Mouse (Mus musculus): ENCODE data around the gene Lefty2. TPM values are rescaled to one million over a fixed set of nuclear protein-coding genes. Genes with fewer than 3 reads are reported as not detected.
"Not testable (repeated sequence)": the region's sequence is repeated elsewhere in the genome, so short reads cannot be mapped to it uniquely, and the experiment has no call there.

Lefty2 gene
- polyA plus RNA-seq, 1 experiment from 2014 or later: 0.16 TPM

GRCm38 (mm10) chr1:180934467-180935419, 41.8 kb downstream of the Lefty2 start, which contains the start of gene Lefty1:
TSS of gene Lefty1 (plus strand) at chr1:180935022.
- WGBS: 21% methylated on average over 21 of the region's 21 CpGs
- H3K27me3 ChIP-seq (replicated peaks; ENCODE audit: insufficient read depth, low read length): peaks cover 7% of the 10 kb centered on the region; the same call in 1 of the 2 replicates

DNA sequence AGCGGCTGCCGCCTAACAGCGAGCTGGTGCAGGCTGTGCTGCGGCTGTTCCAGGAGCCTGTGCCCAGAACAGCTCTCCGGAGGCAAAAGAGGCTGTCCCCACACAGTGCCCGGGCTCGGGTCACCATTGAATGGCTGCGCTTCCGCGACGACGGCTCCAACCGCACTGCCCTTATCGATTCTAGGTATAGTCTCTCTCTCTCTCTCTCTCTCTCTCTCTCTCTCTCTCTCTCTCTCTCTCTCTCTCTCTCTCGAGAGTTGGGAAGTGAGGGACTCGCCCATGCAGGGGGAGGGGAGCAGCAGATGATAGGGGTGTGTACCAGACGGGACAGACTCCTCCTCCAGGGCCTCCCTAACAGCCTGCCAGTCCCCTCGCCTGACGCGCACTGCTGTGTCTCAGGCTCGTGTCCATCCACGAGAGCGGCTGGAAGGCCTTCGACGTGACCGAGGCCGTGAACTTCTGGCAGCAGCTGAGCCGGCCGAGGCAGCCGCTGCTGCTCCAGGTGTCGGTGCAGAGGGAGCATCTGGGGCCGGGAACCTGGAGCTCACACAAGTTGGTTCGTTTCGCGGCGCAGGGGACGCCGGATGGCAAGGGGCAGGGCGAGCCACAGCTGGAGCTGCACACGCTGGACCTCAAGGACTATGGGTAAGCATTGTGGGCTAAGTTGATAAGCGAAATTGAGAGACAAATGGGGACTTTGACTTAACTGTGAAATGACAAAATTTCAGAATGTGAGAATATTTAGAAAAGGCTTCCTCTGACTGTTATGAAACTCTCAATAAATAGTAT, 43.9 kb downstream of the Lefty2 start:
- peak; percentile 71 for DNase-seq (ENCODE audit: low spot score)
- not testable (repeated sequence) for H3K27me3 ChIP-seq (replicated peaks; ENCODE audit: insufficient read depth, low read length); H3K4me1 ChIP-seq (ENCODE audit: insufficient read depth, low read depth, low read length); H3K9me3 ChIP-seq (ENCODE audit: low read length); H3K36me3 ChIP-seq (ENCODE audit: insufficient read depth, low read length); H3K9ac ChIP-seq (replicated peaks; ENCODE audit: low read depth); H3K27ac ChIP-seq (ENCODE audit: low read length)
- Histone ChIP-seq H3K4me2 (replicated peaks; ENCODE audit: low read depth, low read length) (peak overlapping the region; percentile 42), H3K4me3 (ENCODE audit: low read depth, low read length) (peak overlapping the region; percentile 19)
- peak; percentile 89 for ATAC-seq
- 4% methylated on average over 32 of the region's 41 CpGs for WGBS

More at GRCm38 (mm10) chr1:180934467-180935419, 41.8 kb downstream of the Lefty2 start, which contains the start of gene Lefty1:
- no peak within 1 kb of the TSS for H3K4me3 ChIP-seq (ENCODE audit: low read depth, low read length)
- TF ChIP-seq EP300 (IDR thresholded peaks at IDR 0.05) (no peak), CTCF (IDR thresholded peaks at IDR 0.05) (no peak; the same call in 1 of the 2 replicates)
- H3K27ac ChIP-seq (ENCODE audit: low read length): no peak within 1 kb of the TSS
- no peak within 1 kb of the TSS for H3K9ac ChIP-seq (replicated peaks; ENCODE audit: low read depth)
- H3K9me3 ChIP-seq (ENCODE audit: low read length): no peaks in the 10 kb centered on the region
- H3K4me2 ChIP-seq (replicated peaks; ENCODE audit: low read depth, low read length): no peak within 1 kb of the TSS
- H3K4me1 ChIP-seq (ENCODE audit: insufficient read depth, low read depth, low read length): no peaks in the 10 kb centered on the region
- DNase-seq (ENCODE audit: low spot score) (no peak), ATAC-seq (no peak)
- no peaks in the 10 kb centered on the region for H3K36me3 ChIP-seq (ENCODE audit: insufficient read depth, low read length)

GRCm38 (mm10) chr1:180937631-180938030, 44.7 kb downstream of the Lefty2 start:
- not testable (repeated sequence) for H3K9ac ChIP-seq (replicated peaks; ENCODE audit: low read depth); H3K4me2 ChIP-seq (replicated peaks; ENCODE audit: low read depth, low read length)

DNA sequence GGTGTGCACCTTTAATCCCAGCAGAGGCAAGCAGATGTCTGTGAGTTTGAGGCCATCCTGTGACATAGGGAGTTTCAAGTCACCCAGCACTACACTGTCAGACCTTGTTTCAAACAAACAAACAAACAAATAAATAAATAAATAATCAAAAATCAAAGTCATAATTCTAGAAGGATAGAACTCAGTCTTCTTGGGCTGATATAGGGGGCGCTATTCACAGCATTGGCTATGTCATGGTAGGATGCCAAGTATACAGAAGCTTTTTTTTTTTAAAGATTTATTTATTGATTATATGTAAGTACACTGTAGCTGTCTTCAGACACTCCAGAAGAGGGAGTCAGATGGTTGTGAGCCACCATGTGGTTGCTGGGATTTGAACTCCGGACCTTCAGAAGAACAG, 45.9 kb downstream of the Lefty2 start:
- 79% methylated on average over 2 of the region's 2 CpGs for WGBS
- H3K36me3 ChIP-seq (ENCODE audit: insufficient read depth, low read length); ATAC-seq; H3K4me3 ChIP-seq (ENCODE audit: low read depth, low read length); H3K4me2 ChIP-seq (replicated peaks; ENCODE audit: low read depth, low read length); H3K27ac ChIP-seq (ENCODE audit: low read length); H3K27me3 ChIP-seq (replicated peaks; ENCODE audit: insufficient read depth, low read length); H3K4me1 ChIP-seq (ENCODE audit: insufficient read depth, low read depth, low read length); H3K9me3 ChIP-seq (ENCODE audit: low read length); DNase-seq (ENCODE audit: low spot score); H3K9ac ChIP-seq (replicated peaks; ENCODE audit: low read depth): not testable (repeated sequence)
- peak; percentile 42 for TF ChIP-seq CTCF (IDR thresholded peaks at IDR 0.05)

More at GRCm38 (mm10) chr1:180937631-180938030, 44.7 kb downstream of the Lefty2 start:
- not testable (repeated sequence) for H3K27ac ChIP-seq (ENCODE audit: low read length); DNase-seq (ENCODE audit: low spot score); H3K36me3 ChIP-seq (ENCODE audit: insufficient read depth, low read length); ATAC-seq; H3K4me3 ChIP-seq (ENCODE audit: low read depth, low read length); H3K27me3 ChIP-seq (replicated peaks; ENCODE audit: insufficient read depth, low read length); H3K9me3 ChIP-seq (ENCODE audit: low read length); H3K4me1 ChIP-seq (ENCODE audit: insufficient read depth, low read depth, low read length)
- WGBS: 70% methylated on average over 12 of the region's 13 CpGs

GRCm38 (mm10) chr1:180940776-180941460, 48.0 kb downstream of the Lefty2 start:
- ATAC-seq (no peak), DNase-seq (ENCODE audit: low spot score) (no peak)
- peak overlapping the region; percentile 78 for H3K4me2 ChIP-seq (replicated peaks; ENCODE audit: low read depth, low read length)
- WGBS: 83% methylated on average over 7 of the region's 7 CpGs
- no peak overlapping the region for H3K4me3 ChIP-seq (ENCODE audit: low read depth, low read length)
- no peak for TF ChIP-seq CTCF (IDR thresholded peaks at IDR 0.05)
- TF ChIP-seq EP300 (IDR thresholded peaks at IDR 0.05): no peak
- peaks cover 17% of the 10 kb centered on the region for H3K4me1 ChIP-seq (ENCODE audit: insufficient read depth, low read depth, low read length)
- no peaks in the 10 kb centered on the region for H3K9me3 ChIP-seq (ENCODE audit: low read length)
- H3K9ac ChIP-seq (replicated peaks; ENCODE audit: low read depth): no peak overlapping the region
- no peak overlapping the region for H3K27ac ChIP-seq (ENCODE audit: low read length)
- no peaks in the 10 kb centered on the region for H3K36me3 ChIP-seq (ENCODE audit: insufficient read depth, low read length)
- no peaks in the 10 kb centered on the region; the same call in 1 of the 2 replicates for H3K27me3 ChIP-seq (replicated peaks; ENCODE audit: insufficient read depth, low read length)
